Mouse (Mus musculus) CD8-positive naive resting alpha-beta T cell, adult 2 months (primary cell): Measurements from ENCODE around the gene Spag16.
A peak's percentile ranks its signal among the peaks of the same experiment; 100 is the strongest.
"Not testable (repeated sequence)": the region's sequence is repeated elsewhere in the genome, so short reads cannot be mapped to it uniquely, and the experiment has no call there.

ENCODE experiments used
- DNase-seq, 2 experiments: peaks; one replicate each; pipeline ENCODE4 v3.0.0; 2022; ENCODE audit warnings: low read depth in 2 of 2, low spot score in 2 of 2

Spag16 gene

GRCm38 (mm10) chr1:69826806-69827703 lies at the start of gene Spag16:
Spag16 (plus strand) TSS chr1:69826970.
- DNase-seq = no peak

GRCm38 (mm10) chr1:69785129-69785528 lies 41.6 kb upstream of the Spag16 start:
- peak; percentile 18 to 56 for DNase-seq

GRCm38 (mm10) chr1:69786716-69787115 lies 40.1 kb upstream of the Spag16 start:
- DNase-seq = no peak

GRCm38 (mm10) chr1:69787379-69787778 lies 39.4 kb upstream of the Spag16 start:
- DNase-seq = no peak

- peak; percentile 34 to 51 for DNase-seq
Observed at GRCm38 (mm10) chr1:69790337-69791250, 36.2 kb upstream of the Spag16 start.

- DNase-seq = no peak
Observed at GRCm38 (mm10) chr1:69798948-69799565, 27.7 kb upstream of the Spag16 start.

GRCm38 (mm10) chr1:69810161-69810560 lies 16.6 kb upstream of the Spag16 start:
- no peak for DNase-seq

- not testable (repeated sequence) for DNase-seq
Observed at GRCm38 (mm10) chr1:69825635-69826034, 1.1 kb upstream of the Spag16 start.

GRCm38 (mm10) chr1:69828872-69829479 lies 2.2 kb downstream of the Spag16 start:
- no peak for DNase-seq

GRCm38 (mm10) chr1:69830586-69830985 lies 3.8 kb downstream of the Spag16 start:
- DNase-seq = no peak

GRCm38 (mm10) chr1:69831002-69831401 lies 4.2 kb downstream of the Spag16 start:
- DNase-seq = no peak

GRCm38 (mm10) chr1:69833476-69833875 lies 6.7 kb downstream of the Spag16 start:
- not testable (repeated sequence) for DNase-seq

- no peak for DNase-seq
Observed at GRCm38 (mm10) chr1:69853436-69853835, 26.7 kb downstream of the Spag16 start.

- DNase-seq = no peak
Observed at GRCm38 (mm10) chr1:69867776-69868175, 41.0 kb downstream of the Spag16 start.

- no peak for DNase-seq
Observed at GRCm38 (mm10) chr1:69956606-69957005, 129.8 kb downstream of the Spag16 start.

GRCm38 (mm10) chr1:69996874-69997273 lies 170.1 kb downstream of the Spag16 start:
- DNase-seq = no peak

- no peak for DNase-seq
Observed at GRCm38 (mm10) chr1:70012991-70013390, 186.2 kb downstream of the Spag16 start.

- DNase-seq = no peak
Observed at GRCm38 (mm10) chr1:70037384-70037783, 210.6 kb downstream of the Spag16 start.

- no peak for DNase-seq
Observed at GRCm38 (mm10) chr1:70067404-70067803, 240.6 kb downstream of the Spag16 start.

GRCm38 (mm10) chr1:70073440-70073839 lies 246.7 kb downstream of the Spag16 start:
- DNase-seq = no peak

- no peak for DNase-seq
Observed at GRCm38 (mm10) chr1:70078806-70079205, 252.0 kb downstream of the Spag16 start.
